Mouse (Mus musculus) bone marrow, adult 2 months (tissue): Measurements from ENCODE around the gene Mapkbp1.

Experiments used
- CTCF ChIP-seq: fragments of 200-500 bp; IDR thresholded peaks from 2 replicates; pipeline ENCODE4 v1.5.1; 2011; ENCODE audit warnings: low read length, control low read depth; ENCODE audit not compliant: control insufficient read depth, insufficient read depth
- POLR2A ChIP-seq: fragments of 200-500 bp; IDR thresholded peaks from 2 replicates; pipeline ENCODE4 v1.6.1; 2011; ENCODE audit warnings: low read depth, mild to moderate bottlenecking, control low read depth, low read length, borderline replicate concordance; ENCODE audit not compliant: control insufficient read depth

DNA sequence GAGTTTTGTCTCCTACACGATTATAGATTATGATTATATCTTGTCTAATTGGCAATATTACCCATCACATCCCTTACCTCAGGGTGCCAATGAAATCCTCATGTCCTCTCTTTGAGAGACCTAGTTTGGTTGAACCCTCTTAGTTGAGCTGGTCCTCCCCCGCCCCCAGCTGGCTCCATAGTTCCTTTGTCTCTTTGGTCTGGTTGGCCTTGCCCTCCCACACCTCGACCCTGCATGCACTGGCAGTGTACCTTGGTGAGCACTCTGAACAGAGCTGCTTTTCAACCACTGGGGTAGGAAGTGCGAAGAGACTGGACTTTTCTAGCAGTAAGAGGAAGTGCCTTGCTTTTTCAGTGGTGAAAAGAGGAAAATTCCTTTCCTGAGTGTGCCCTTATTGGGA is 29.5 kb downstream of the Mapkbp1 start:
- TF ChIP-seq CTCF, result no peak
- no peak for TF ChIP-seq POLR2A
